Mouse (Mus musculus): ENCODE measurements around the gene Gckr.
"Not testable (repeated sequence)": the region's sequence is repeated elsewhere in the genome, so short reads cannot be mapped to it uniquely, and the experiment has no call there.

The Gckr gene

GRCm38 (mm10) chr5:31295606-31296141 is 1.6 kb upstream of the Gckr start, which contains the start of gene Fndc4:
Gene Fndc4 (minus strand): TSS chr5:31296080.
- DNase-seq (ENCODE audit: low spot score), result no peak

- no peak for DNase-seq (ENCODE audit: low spot score)
Measured at GRCm38 (mm10) chr5:31297981-31298380, 738 bp downstream of the Gckr start.

- no peak for DNase-seq (ENCODE audit: low spot score)
Measured at GRCm38 (mm10) chr5:31298486-31298885, 1.2 kb downstream of the Gckr start.

GRCm38 (mm10) chr5:31301866-31302265 is 4.6 kb downstream of the Gckr start:
- DNase-seq (ENCODE audit: low spot score), result no peak

- no peak for DNase-seq (ENCODE audit: low spot score)
Measured at GRCm38 (mm10) chr5:31303093-31303492, 5.8 kb downstream of the Gckr start.

GRCm38 (mm10) chr5:31312806-31313205 is 15.6 kb downstream of the Gckr start:
- DNase-seq (ENCODE audit: low spot score), result no peak

GRCm38 (mm10) chr5:31322776-31323175 is 25.5 kb downstream of the Gckr start:
- DNase-seq (ENCODE audit: low spot score), result no peak

GRCm38 (mm10) chr5:31324085-31324484 is 26.8 kb downstream of the Gckr start:
- DNase-seq (ENCODE audit: low spot score), result no peak

- DNase-seq (ENCODE audit: low spot score), result no peak
Measured at GRCm38 (mm10) chr5:31326850-31327249, 29.6 kb downstream of the Gckr start.

- peak; percentile 73 for DNase-seq (ENCODE audit: low spot score)
Measured at GRCm38 (mm10) chr5:31328255-31328654, 31.0 kb downstream of the Gckr start.

- not testable (repeated sequence) for DNase-seq (ENCODE audit: low spot score)
Measured at GRCm38 (mm10) chr5:31357586-31357985, 60.3 kb downstream of the Gckr start.

GRCm38 (mm10) chr5:31360955-31361354 is 63.7 kb downstream of the Gckr start:
- no peak for DNase-seq (ENCODE audit: low spot score)

Data from adipocyte (in vitro differentiated cells).